26 mouse cellular contexts compared by ENCODE assay signal in the genomic region with DNA sequence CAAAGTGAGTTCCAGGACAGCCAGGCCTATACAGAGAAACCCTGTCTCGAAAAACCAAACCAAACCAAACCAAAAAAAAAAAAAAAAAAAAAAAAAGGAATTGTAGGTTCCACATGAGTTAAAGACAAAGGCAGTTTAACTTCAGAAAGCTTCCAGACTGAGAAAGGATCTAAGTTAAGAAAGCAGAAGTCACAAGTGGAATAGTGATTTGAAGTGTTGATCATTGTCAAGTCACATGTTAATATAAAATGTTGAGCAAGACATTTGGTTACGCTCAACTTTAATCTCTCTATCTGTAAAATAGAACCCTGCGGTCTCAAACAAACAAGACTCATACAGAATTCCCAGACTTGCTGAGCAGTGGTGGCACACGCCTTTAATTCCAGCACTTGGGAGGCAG.
"Had no signal": no experiment of that assay in that cellular context is flagged by ENCODE, and none has a peak within 500 bp of the region (broad histone marks: within the 10 kb centered on the region; RNA-seq: fewer than 3 reads in every experiment).

No protein-coding gene starts in this region.

- H3K4me3 ChIP-seq: heart, adult 2 months; heart, embryonic 13.5 days; heart, embryonic 15.5 days; hindbrain, embryonic 10.5 days; hindbrain, embryonic 12.5 days; intestine, embryonic 15.5 days; kidney, embryonic 15.5 days; left cerebral cortex, adult 2 months; limb, embryonic 13.5 days; limb, embryonic 15.5 days; liver, embryonic 12.5 days had no signal

- ATAC-seq: hindbrain, embryonic 16.5 days; inflammation-experienced regulatory T-cells, adult 6 months; intestine, embryonic 15.5 days; intestine, postnatal 0 days; liver, embryonic 12.5 days had no signal

- DNase-seq: gastrocnemius, postnatal 14 days; gastrocnemius, postnatal 36 days; heart, adult 2 months; heart, postnatal 14 days; heart, postnatal 4 days; kidney, adult 2 months; kidney, adult 9 months; kidney, postnatal 14 days; kidney, postnatal 36 days; layer of hippocampus, adult 9-11 months; left cerebral cortex, postnatal 4 days had no signal

- H3K4me1 ChIP-seq: heart, embryonic 13.5 days; heart, embryonic 15.5 days; hindbrain, embryonic 10.5 days; hindbrain, embryonic 12.5 days; intestine, embryonic 15.5 days; kidney, embryonic 15.5 days; limb, embryonic 13.5 days; limb, embryonic 15.5 days; liver, embryonic 12.5 days had no signal

- H3K27ac ChIP-seq: heart, adult 2 months; heart, embryonic 13.5 days; heart, embryonic 15.5 days; hindbrain, embryonic 10.5 days; hindbrain, embryonic 12.5 days; hindbrain, embryonic 14.5 days; intestine, embryonic 15.5 days; kidney, embryonic 15.5 days; kidney, postnatal 0 days; left cerebral cortex, adult 2 months; limb, embryonic 13.5 days; limb, embryonic 15.5 days; liver, embryonic 12.5 days had no signal

- H3K36me3 ChIP-seq: heart, embryonic 13.5 days; heart, embryonic 15.5 days; hindbrain, embryonic 10.5 days; hindbrain, embryonic 12.5 days; intestine, embryonic 15.5 days; kidney, embryonic 15.5 days; limb, embryonic 13.5 days; limb, embryonic 15.5 days; liver, embryonic 12.5 days had no signal
